Mouse (Mus musculus) lung, postnatal 10 days (tissue): Measurements from ENCODE around the gene Kdsr.

Experiments used
- DNase-seq: peaks from one replicate; pipeline ENCODE4 v3.0.0; 2021

The Kdsr gene

GRCm38 (mm10) chr1:106759572-106760435, at the start of gene Kdsr:
Gene Kdsr (minus strand): TSS chr1:106759727.
- DNase-seq: peak; percentile 99

- DNase-seq: no peak
Observed at GRCm38 (mm10) chr1:106799931-106800330, 40.4 kb upstream of the Kdsr start.

DNA sequence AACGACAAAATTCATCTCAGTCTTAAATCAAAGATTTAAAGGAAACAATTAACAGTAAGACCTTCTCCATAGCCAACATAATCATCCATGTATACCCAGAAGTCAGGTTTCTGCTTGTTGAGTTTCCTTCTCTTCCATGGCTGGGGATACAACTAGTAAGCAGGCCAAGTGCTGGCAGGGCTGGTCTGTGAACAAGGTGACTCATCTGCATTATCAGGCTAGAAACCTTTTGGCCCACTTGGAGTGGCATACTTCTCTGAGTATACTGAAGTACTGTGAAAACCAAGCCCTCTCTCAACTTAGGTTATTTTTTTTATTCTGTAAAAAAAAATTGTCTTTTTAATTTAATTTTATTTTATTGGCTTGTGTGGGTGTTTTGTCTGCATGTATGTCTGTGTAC, 39.9 kb upstream of the Kdsr start:
- no peak for DNase-seq

- no peak for DNase-seq
Observed at GRCm38 (mm10) chr1:106796987-106797779, 37.7 kb upstream of the Kdsr start.

DNA sequence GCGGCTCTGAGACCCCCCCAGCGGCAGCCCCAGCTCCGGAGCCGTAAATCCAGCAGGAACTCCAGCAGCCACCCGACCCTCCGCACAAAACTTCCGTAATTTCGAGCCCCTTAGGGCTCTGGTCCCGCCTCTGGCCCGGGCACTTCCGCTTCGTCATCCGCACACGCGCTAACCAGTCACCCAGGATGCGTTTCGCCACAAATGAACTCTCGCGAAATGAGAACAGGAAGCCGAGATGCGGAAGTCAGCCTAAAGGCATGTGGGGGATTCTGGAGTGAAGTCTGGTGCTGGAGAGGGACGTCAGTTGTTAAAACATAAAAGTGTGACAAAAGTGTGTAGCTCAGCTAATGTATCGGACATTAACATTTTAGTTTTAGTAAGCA, 37.0 kb upstream of the Kdsr start, which contains the start of gene Vps4b:
Gene Vps4b, minus strand, starts transcription at position 187 of the 383 bp plus-strand sequence.
- DNase-seq: peak; percentile 97

DNA sequence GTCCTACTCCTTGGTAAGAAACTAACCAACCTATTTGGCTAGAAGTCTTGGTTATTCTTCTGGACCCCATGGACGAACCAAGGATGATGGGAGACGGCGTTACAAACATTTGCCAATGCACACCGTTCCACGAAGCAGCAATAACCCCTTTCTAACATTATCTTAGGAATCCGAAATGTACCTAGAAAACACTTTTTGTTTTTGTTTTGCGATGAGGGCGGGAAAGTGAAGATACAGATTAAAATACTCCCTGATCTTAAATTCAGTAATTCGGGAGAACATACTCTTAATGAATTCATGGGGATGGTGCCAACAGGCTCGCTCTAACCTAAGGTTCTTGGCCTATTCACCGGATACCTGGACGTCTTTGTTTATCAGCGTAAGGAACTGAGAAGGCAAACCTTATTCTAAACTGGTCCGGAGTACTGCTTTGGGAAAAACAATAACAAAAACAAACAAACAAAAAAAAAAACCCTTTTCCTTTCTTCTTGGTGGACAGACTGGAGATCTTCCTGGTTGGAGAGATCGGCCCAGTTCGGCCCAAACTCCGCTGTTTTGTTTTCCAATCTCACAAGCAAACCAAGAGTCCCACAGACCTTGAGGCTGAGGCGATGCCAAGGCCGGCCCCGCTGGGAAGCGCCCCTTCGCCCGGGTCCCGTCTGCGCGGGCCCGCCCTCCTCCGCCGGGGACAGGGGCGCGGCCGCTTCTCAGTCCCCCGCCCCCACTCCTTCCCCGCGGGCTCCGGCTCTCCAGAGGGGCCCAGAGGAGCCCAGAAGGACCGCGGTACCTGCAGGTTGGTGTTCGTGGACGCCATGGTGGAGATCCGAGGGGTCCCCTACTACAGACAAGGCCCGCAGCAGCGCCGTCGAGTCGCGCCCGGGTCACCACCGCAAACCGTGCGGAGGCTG, 36.4 kb upstream of the Kdsr start:
- peak; percentile 70 for DNase-seq

GRCm38 (mm10) chr1:106774896-106775295, 15.4 kb upstream of the Kdsr start:
- no peak for DNase-seq

GRCm38 (mm10) chr1:106774092-106774491, 14.6 kb upstream of the Kdsr start:
- DNase-seq: no peak

- no peak for DNase-seq
Observed at GRCm38 (mm10) chr1:106768773-106769172, 9.2 kb upstream of the Kdsr start.

GRCm38 (mm10) chr1:106765771-106766170, 6.2 kb upstream of the Kdsr start:
- no peak for DNase-seq

- no peak for DNase-seq
Observed at GRCm38 (mm10) chr1:106764846-106765245, 5.3 kb upstream of the Kdsr start.

DNA sequence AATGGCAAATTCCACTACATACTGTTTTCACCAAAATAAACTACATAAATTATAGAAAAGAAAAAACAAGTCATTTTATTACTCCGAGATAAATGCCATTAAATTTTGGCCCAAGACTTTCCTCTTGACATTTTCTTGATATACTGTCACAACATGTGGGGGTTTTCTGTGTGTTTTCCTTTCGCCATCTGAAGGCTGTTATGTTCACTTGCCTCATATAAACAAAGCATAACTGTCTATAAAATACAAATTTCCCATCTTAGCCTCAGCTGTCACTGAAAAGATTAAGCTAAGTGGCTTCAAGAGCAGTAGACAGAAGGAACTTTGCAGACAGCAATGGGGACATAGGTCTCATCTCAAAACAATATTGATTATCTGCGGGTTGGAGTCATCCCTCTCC, 4.8 kb upstream of the Kdsr start:
- no peak for DNase-seq

- DNase-seq: no peak
Observed at GRCm38 (mm10) chr1:106760750-106761149, 1.2 kb upstream of the Kdsr start.

- DNase-seq: peak; percentile 65
Observed at GRCm38 (mm10) chr1:106758734-106759571, 574 bp downstream of the Kdsr start.

GRCm38 (mm10) chr1:106756633-106757032, 2.9 kb downstream of the Kdsr start:
- peak; percentile 41 for DNase-seq

DNA sequence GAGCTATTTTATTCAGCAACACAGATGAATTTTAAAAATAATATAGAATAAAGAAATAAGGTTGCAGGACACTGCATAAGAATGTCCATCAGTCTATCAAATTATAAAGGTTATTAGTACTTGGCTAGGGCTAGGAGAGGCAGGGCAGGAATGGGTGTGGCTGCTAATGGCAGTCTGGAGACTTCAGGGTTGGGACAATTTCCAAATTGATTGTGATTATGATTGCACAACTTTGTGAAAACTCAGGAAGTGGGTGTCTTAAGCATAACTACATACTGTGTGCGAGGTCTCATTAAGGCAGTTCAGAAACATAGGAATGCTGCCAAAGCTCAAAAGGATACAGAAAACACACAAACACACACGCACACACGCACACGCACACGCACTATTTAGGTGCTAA, 7.5 kb downstream of the Kdsr start:
- DNase-seq: peak; percentile 37

DNA sequence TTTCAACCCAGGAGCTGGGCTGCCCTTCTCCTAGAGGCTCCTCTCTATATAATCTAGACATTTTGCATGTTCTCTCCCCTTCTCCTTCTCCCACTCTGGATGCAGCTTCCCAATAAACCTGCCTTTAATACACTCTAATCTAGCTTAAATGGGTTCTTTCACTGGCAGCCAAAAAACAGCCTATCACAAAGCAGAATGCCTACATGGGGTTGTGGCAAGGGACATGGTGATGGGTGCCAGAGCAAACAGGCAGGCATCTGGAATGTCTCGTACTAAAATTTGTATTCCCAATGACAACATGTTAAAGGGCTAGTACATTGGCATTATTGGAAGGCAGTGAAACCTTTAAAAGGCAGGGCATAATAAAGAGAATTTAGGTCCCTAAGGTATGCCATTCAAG, 8.9 kb downstream of the Kdsr start:
- no peak for DNase-seq

GRCm38 (mm10) chr1:106748555-106749315, 10.8 kb downstream of the Kdsr start:
- no peak for DNase-seq

DNA sequence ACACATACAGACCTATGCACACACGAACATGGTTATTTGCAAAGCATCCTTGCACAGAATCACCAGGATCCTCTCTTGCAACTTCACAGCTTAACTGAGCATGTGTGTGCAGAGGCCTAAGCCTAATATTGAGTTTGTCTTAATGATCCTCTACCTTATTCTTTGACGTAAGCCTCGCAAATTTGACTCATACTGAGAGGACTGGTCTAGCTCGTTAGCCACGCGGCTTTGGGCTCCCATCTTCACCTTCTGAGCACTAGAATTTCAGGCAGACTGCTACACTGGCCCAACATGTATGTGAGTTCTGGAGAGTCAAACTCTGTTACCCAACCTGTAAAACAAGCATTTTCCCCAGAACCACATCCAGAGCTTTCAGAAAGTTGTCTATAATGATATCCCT, 16.5 kb downstream of the Kdsr start:
- DNase-seq: no peak

GRCm38 (mm10) chr1:106740735-106741134, 18.8 kb downstream of the Kdsr start:
- DNase-seq: no peak

- no peak for DNase-seq
Observed at GRCm38 (mm10) chr1:106739810-106740209, 19.7 kb downstream of the Kdsr start.
